Mouse (Mus musculus) intestine, postnatal 0 days (tissue): ENCODE results near the gene Fam114a2. TPM values are rescaled to one million over a fixed set of nuclear protein-coding genes. Genes with fewer than 3 reads are reported as not detected.

ENCODE experiments used
- ATAC-seq: fragments of 200-750 bp; cut with Nextera tagmentation; 2 replicates; pipeline ENCODE4 v1.8.0; 2017; ENCODE audit warnings: mild to moderate bottlenecking, moderate TSS enrichment, moderate library complexity
- H3K27ac ChIP-seq: fragments of 300-500 bp; sonication (generic); 2 replicates; pipeline ENCODE4 v1.5.1; 2014; ENCODE audit warnings: mild to moderate bottlenecking, low read depth, low read length, moderate library complexity
- H3K27me3 ChIP-seq: fragments of 300-500 bp; sonication (generic); replicated peaks from 2 replicates; pipeline ENCODE4 v1.6.1; 2014; ENCODE audit warnings: low read length, mixed read lengths; ENCODE audit not compliant: control insufficient read depth, insufficient read depth
- H3K36me3 ChIP-seq: fragments of 300-500 bp; sonication (generic); 2 replicates; pipeline ENCODE4 v1.6.1; 2014; ENCODE audit warnings: mild to moderate bottlenecking, moderate library complexity; ENCODE audit not compliant: control insufficient read depth, insufficient read depth
- H3K4me1 ChIP-seq: fragments of 300-500 bp; sonication (generic); replicated peaks from 2 replicates; pipeline ENCODE4 v1.6.1; 2014; ENCODE audit warnings: antibody characterized with exemption, low read length, mixed read lengths; ENCODE audit not compliant: control insufficient read depth, insufficient read depth
- H3K4me2 ChIP-seq: fragments of 300-500 bp; sonication (generic); replicated peaks from 2 replicates; pipeline ENCODE4 v1.6.1; 2014; ENCODE audit warnings: low read depth, mild to moderate bottlenecking, moderate library complexity
- H3K4me3 ChIP-seq: fragments of 300-500 bp; sonication (generic); 2 replicates; pipeline ENCODE4 v1.5.1; 2014; ENCODE audit warnings: low read depth, low read length
- H3K9ac ChIP-seq: fragments of 300-500 bp; sonication (generic); 2 replicates; pipeline ENCODE4 v1.6.1; 2014; ENCODE audit warnings: mild to moderate bottlenecking, low read depth, low read length
- H3K9me3 ChIP-seq: fragments of 300-500 bp; sonication (generic); 2 replicates; pipeline ENCODE4 v1.6.1; 2016; ENCODE audit warnings: mixed run types; ENCODE audit not compliant: control insufficient read depth
- CTCF ChIP-seq: sonication (generic); IDR thresholded peaks from 2 replicates; pipeline ENCODE4 v1.5.1; 2016; ENCODE audit warnings: low read depth, mild to moderate bottlenecking, control low read depth, antibody characterized with exemption, moderate library complexity
- WGBS: fragments of 180-500 bp; shearing (Covaris S2); extraction: QIAGEN DNeasy Blood & Tissue Kit; methylation state at CpG from one replicate; pipeline ENCODE4 v1.1.7; 2014; 5-methylcytosine and 5-hydroxymethylcytosine counted together
- polyA plus RNA-seq: library from polyadenylated mRNA; unstranded; fragments of >200 nt; fragmentation: Nextera tagmentation; extraction: Ambion mirVana; gene quantifications from 2 replicates; pipeline ENCODE4 v1.2.1, GENCODE M21; 2015

Gene Fam114a2
- polyA plus RNA-seq, 1 experiment from 2014 or later = 56.1 TPM

DNA sequence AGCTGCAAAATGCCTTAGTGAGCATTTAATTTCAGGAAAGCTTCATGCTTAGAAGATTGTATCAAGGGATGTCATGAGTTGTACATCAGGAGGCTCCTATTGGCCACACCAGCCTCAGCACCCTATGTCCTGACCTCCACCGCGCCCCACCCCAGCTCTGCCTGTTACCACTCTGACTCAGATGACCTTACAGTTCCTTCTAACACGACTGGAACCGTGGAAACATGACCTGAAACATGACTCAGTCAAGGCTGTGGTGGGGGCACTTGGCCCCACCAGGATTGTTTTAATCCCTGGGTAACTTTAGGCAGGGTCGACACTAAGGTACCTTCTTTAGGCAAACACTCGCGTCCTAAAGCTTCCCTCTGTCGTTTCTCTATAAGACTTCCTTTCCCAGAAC lies 32.6 kb upstream of the Fam114a2 start:
- no peaks in the 10 kb centered on the region for H3K27me3 ChIP-seq
- no peak for ATAC-seq
- H3K4me1 ChIP-seq = no peaks in the 10 kb centered on the region
- H3K36me3 ChIP-seq = no peaks in the 10 kb centered on the region
- H3K9me3 ChIP-seq = no peaks in the 10 kb centered on the region
- WGBS = 76% methylated on average over 8 of the region's 8 CpGs
- no peak overlapping the region for H3K4me2 ChIP-seq
- no peak overlapping the region for H3K4me3 ChIP-seq
- no peak overlapping the region for H3K9ac ChIP-seq
- no peak overlapping the region for H3K27ac ChIP-seq
- TF ChIP-seq CTCF = no peak

DNA sequence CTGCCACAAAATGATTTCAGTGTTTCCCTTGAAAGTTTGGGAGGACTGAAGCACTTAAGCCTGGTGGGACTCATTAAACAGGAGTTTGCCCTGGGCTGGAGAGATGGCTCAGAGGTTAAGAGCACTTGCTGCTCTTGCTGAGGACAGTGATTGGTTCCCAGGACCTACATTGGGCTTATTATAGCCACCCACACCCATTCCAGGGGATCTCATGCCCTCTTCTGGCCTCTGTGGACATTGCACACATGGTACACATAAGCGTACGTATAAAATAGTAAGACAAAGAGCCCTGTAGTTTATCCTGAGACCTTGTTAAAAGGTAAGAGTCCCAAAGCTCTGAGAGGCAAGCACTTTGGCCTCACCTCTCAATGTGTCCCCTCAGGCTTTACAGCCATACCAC lies 31.8 kb upstream of the Fam114a2 start:
- no peak for ATAC-seq
- TF ChIP-seq CTCF = peak; percentile 53
- H3K27ac ChIP-seq = no peak overlapping the region
- H3K9me3 ChIP-seq = no peaks in the 10 kb centered on the region
- H3K4me1 ChIP-seq = no peaks in the 10 kb centered on the region
- 95% methylated on average over 2 of the region's 2 CpGs for WGBS
- H3K4me3 ChIP-seq = no peak overlapping the region
- H3K9ac ChIP-seq = no peak overlapping the region
- H3K4me2 ChIP-seq = no peak overlapping the region
- H3K27me3 ChIP-seq = no peaks in the 10 kb centered on the region
- no peaks in the 10 kb centered on the region for H3K36me3 ChIP-seq

DNA sequence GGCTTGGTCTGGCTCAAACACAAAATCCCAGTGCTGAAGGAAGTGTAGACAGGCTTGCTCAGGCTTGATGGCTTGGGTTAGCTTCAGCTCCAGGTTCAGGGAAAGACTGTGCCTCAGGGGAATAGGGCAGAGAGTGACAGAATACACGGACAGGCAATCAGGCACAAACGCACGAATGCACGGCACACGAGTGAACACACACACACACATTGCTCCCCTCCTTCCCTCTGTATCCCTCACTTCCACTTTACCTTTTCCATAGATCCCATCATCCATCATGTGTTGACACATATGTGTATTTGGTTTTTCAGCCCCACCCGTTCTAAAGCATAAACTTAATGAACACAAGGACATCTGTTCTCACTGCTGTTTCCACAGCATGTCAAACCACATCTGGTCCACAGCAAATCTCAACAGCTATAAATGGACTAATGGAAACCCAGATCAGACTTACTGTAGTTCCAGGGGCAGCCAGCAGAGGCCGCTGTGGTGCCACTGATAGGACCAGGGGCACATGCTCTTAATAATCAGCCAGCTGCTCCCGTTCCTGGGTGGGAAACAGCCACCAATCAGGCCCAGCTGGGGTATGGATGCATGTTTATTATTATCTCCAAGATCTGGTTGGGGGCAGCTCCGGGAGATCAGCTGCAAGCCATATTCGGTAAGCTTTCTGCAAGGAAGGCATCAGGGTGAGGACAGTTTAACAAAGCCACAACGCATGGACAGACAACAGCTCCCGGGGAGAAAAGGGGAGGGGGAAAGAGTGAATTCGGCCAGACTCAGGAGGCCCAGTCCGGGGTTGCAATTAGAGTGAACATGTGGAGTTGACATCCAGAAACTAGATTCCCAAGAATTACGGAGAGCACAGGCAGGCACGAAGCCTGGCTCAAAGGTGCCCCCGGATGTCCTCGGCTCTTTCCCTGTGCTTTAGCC lies 30.5 kb upstream of the Fam114a2 start:
- Histone ChIP-seq H3K36me3 (no peaks in the 10 kb centered on the region), H3K4me2 (peak overlapping the region; percentile 37), H3K27ac (no peak overlapping the region), H3K9ac (no peak overlapping the region), H3K4me3 (no peak overlapping the region), H3K27me3 (no peaks in the 10 kb centered on the region), H3K9me3 (no peaks in the 10 kb centered on the region), H3K4me1 (no peaks in the 10 kb centered on the region)
- WGBS = 30% methylated on average over 18 of the region's 18 CpGs
- TF ChIP-seq CTCF = peak; percentile 99
- ATAC-seq = peak; percentile 40; the same call in 1 of the 2 replicates

DNA sequence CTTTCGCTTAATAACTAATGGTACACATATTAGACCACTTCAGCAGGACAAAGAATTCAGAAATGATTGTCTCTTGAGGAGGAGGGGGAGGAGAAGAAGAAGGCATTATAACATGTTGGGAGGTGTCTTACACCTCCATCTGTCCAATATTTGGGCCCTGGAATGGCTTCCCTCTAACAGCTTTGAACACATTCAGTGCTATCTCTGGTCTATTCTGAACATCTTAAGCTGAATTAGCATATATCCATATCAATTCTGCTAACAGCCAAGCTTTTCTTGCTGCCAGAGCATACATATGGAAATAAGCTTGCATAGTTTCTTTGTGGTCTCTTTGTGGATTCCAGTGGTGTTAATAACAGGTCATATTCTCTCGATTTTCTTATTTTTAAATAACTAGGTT lies 22.3 kb upstream of the Fam114a2 start:
- no peak for ATAC-seq
- Histone ChIP-seq H3K27ac (no peak overlapping the region), H3K4me2 (no peak overlapping the region), H3K4me3 (no peak overlapping the region), H3K36me3 (no peaks in the 10 kb centered on the region), H3K4me1 (no peaks in the 10 kb centered on the region), H3K9ac (no peak overlapping the region), H3K27me3 (no peaks in the 10 kb centered on the region), H3K9me3 (no peaks in the 10 kb centered on the region)
- no peak for TF ChIP-seq CTCF
- 85% methylated on average over 2 of the region's 2 CpGs for WGBS

DNA sequence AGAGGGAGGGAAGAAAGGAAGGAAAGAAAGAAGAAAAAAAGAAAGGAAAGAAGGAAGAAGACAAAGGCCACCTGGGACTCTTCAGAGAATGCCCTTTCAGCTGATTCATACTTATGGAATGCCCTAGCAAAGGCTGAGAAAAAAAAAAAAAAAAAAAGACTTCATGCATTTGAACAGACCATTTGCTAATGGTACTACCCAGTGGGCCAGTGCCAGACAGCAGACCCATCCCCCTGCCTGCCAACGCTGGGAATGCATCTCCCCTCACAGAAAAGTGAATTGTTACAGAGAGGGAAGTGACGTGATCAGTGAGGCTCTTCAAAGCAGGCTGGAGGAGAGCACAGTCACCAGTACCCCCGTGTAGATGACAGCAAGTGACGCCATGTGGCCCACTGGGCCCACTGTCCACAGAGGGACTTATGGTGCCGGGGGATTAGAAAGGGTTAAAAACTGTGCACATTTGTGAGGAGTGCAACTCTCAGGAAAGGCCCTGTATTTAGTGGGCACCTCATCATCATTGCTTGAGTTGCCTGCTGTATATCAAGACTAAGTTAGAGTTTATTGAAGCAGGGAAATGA lies 21.5 kb upstream of the Fam114a2 start:
- no peak overlapping the region for H3K9ac ChIP-seq
- H3K9me3 ChIP-seq = no peaks in the 10 kb centered on the region
- no peaks in the 10 kb centered on the region for H3K36me3 ChIP-seq
- WGBS = 82% methylated on average over 5 of the region's 5 CpGs
- H3K4me3 ChIP-seq = no peak overlapping the region
- H3K27me3 ChIP-seq = no peaks in the 10 kb centered on the region
- ATAC-seq = no peak
- TF ChIP-seq CTCF = no peak
- no peaks in the 10 kb centered on the region for H3K4me1 ChIP-seq
- H3K27ac ChIP-seq = no peak overlapping the region
- no peak overlapping the region for H3K4me2 ChIP-seq

DNA sequence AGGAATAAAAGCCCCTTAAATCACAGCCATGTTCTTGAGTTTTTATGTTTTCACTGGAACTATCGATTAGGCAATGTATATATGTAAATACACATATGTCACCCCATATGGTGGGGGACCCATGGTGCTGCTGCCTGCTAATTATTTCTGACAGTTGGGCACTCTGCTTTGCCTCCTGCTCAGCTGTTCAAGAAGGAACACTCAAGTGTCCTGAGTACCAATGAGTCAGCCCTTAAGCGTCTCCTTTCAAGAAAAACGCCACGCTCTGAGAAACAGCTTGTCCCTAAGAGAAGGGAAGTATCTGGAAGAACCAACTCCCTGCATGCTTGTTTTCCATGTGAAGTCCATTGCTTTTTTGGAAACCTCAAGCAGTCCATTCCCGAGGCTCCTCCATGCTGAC lies 17.5 kb upstream of the Fam114a2 start:
- no peak for ATAC-seq
- Histone ChIP-seq H3K4me3 (no peak overlapping the region), H3K9ac (no peak overlapping the region), H3K4me1 (no peaks in the 10 kb centered on the region), H3K27me3 (no peaks in the 10 kb centered on the region), H3K4me2 (no peak overlapping the region), H3K36me3 (peaks cover 11% of the 10 kb centered on the region; the same call in 1 of the 2 replicates), H3K9me3 (no peaks in the 10 kb centered on the region), H3K27ac (no peak overlapping the region)
- no peak for TF ChIP-seq CTCF
- WGBS = 90% methylated on average over 5 of the region's 5 CpGs
